Mouse (Mus musculus) cerebellum, adult 2 months (tissue): ENCODE measurements at regions not wholly inside any gene's neighbourhood (a gene's known extent, or its start where the extent isn't known, plus 50 kb on each side); places are given as distances from the start of the nearest gene placed in this dataset.

ENCODE experiments used
- DNase-seq, 2 experiments: peaks; one replicate each; pipeline ENCODE4 v3.0.0; 2021
- H3K27ac ChIP-seq: fragments of 200-500 bp; 2 replicates; pipeline ENCODE4 v1.5.1; 2012; ENCODE audit warnings: low read length, control low read depth, inconsistent platforms; ENCODE audit not compliant: insufficient read depth
- H3K27me3 ChIP-seq: fragments of 200-500 bp; 2 replicates; pipeline ENCODE4 v1.6.1; 2012; ENCODE audit warnings: inconsistent platforms, mild to moderate bottlenecking, low read length, moderate library complexity; ENCODE audit not compliant: control insufficient read depth, insufficient read depth
- H3K4me1 ChIP-seq: fragments of 200-500 bp; 2 replicates; pipeline ENCODE4 v1.6.1; 2011; ENCODE audit warnings: low read length; ENCODE audit not compliant: control insufficient read depth, insufficient read depth
- H3K4me3 ChIP-seq: fragments of 200-500 bp; replicated peaks from 2 replicates; pipeline ENCODE3; 2011; ENCODE audit warnings: mild to moderate bottlenecking, low read depth, low read length, control low read depth; ENCODE audit not compliant: insufficient read depth
- CTCF ChIP-seq: fragments of 200-500 bp; IDR thresholded peaks from 2 replicates; pipeline ENCODE4 v1.5.1; 2011; ENCODE audit warnings: low read depth, mild to moderate bottlenecking, control low read depth, low read length, moderate library complexity, borderline replicate concordance; ENCODE audit not compliant: insufficient read depth
- POLR2A ChIP-seq: fragments of 200-500 bp; IDR thresholded peaks from 2 replicates; pipeline ENCODE4 v1.6.1; 2011; ENCODE audit warnings: low read length, control low read depth, borderline replicate concordance; ENCODE audit not compliant: insufficient read depth
- WGBS: fragments of 180-500 bp; shearing (Covaris S2); methylation state at CpG from one replicate; pipeline ENCODE4 v1.1.7; 2018; 5-methylcytosine and 5-hydroxymethylcytosine counted together

GRCm38 (mm10) chr17:9841103-9841502 lies 171.6 kb upstream of the Pabpc6 start:
- no peak overlapping the region for H3K4me3 ChIP-seq
- H3K27ac ChIP-seq: no peak overlapping the region
- H3K27me3 ChIP-seq: no peaks in the 10 kb centered on the region; the same call in 1 of the 2 replicates
- H3K4me1 ChIP-seq: no peaks in the 10 kb centered on the region
- DNase-seq: no peak
- 76% methylated on average over 2 of the region's 2 CpGs for WGBS
- no peak for TF ChIP-seq CTCF

DNA sequence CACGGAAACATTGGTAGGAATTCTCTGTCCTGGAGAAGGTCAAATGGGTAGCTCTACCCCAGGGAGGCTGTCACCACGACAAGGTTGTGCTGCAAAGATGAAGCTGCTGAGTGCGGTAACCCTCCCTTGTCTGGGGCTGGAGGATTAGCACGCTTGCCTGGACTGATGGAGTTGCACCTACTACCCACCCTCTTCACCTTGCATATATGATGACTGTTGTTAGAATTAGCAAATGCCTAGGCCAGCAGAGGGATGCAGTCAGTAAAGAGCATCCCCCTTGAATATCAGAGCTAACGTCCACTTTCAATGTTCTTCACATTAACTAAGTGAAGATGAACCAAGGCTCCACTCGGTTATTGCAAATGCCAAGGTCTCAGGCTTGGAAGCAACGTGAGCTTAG lies 169.7 kb upstream of the Pabpc6 start:
- TF ChIP-seq CTCF: no peak
- no peak for TF ChIP-seq POLR2A
- DNase-seq: no peak
- no peak overlapping the region for H3K27ac ChIP-seq
- H3K4me1 ChIP-seq: no peaks in the 10 kb centered on the region
- no peaks in the 10 kb centered on the region; the same call in 1 of the 2 replicates for H3K27me3 ChIP-seq
- no peak overlapping the region for H3K4me3 ChIP-seq
- 86% methylated on average over 7 of the region's 7 CpGs for WGBS

- Histone ChIP-seq H3K4me3 (no peak overlapping the region), H3K27me3 (no peaks in the 10 kb centered on the region), H3K27ac (no peak overlapping the region), H3K4me1 (no peaks in the 10 kb centered on the region)
- 74% methylated on average over 7 of the region's 7 CpGs for WGBS
- TF ChIP-seq POLR2A: no peak
- TF ChIP-seq CTCF: no peak
- no peak for DNase-seq
These were observed 167.7 kb upstream of the Pabpc6 start for GRCm38 (mm10) chr17:9836995-9837842.

- Histone ChIP-seq H3K4me1 (no peaks in the 10 kb centered on the region), H3K27ac (no peak overlapping the region), H3K27me3 (no peaks in the 10 kb centered on the region), H3K4me3 (no peak overlapping the region)
- no peak for TF ChIP-seq CTCF
- TF ChIP-seq POLR2A: no peak
- no peak for DNase-seq
- 88% methylated on average over 5 of the region's 5 CpGs for WGBS
These were observed 160.4 kb upstream of the Pabpc6 start for GRCm38 (mm10) chr17:9829895-9830294.

- DNase-seq: no peak
- TF ChIP-seq POLR2A: no peak
- no peak for TF ChIP-seq CTCF
- Histone ChIP-seq H3K27ac (no peak overlapping the region), H3K27me3 (no peaks in the 10 kb centered on the region), H3K4me3 (no peak overlapping the region), H3K4me1 (no peaks in the 10 kb centered on the region)
- WGBS: 86% methylated on average over 4 of the region's 4 CpGs
These were observed 151.8 kb upstream of the Pabpc6 start for GRCm38 (mm10) chr17:9821358-9821757.

DNA sequence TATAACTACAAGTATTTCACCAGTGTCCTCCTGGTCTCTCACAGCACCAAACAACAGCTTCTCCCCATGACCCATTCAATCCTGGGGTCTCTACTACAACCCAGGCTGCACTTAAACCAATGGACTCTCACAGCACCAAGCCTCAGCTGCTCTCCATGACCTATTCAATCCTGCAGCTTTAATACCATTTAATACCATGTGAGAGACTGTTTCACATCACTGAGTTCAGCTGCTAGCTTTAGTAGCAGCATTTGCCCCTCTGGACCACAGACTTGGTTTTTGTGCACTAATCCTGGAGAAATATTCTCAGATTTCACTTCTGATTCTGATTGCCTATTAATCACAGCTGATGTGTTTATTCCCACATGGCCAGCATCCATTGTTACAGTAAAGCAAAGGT lies 147.5 kb upstream of the Pabpc6 start:
- H3K27ac ChIP-seq: no peak overlapping the region
- no peak overlapping the region for H3K4me3 ChIP-seq
- no peaks in the 10 kb centered on the region for H3K27me3 ChIP-seq
- TF ChIP-seq POLR2A (no peak), CTCF (no peak)
- DNase-seq: no peak
- no peaks in the 10 kb centered on the region for H3K4me1 ChIP-seq

DNA sequence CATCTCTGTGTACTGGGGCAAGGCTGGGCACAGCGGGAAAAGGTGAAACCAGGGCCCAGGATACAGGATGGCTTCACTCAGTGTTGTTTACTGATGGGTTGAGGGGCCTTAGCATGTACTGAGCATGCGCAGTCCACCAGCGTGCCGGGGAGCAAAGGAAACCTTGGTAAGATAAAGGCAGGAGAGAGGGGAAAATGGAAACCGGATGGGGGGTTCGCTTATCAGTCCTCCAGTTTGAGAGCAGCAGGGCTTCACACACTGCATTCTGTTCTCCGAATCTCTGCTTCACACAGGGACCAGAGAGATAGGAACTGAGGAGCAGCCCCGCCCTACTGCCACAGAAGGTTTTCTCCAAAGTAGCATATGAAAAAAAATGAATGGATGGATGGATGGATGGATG lies 127.6 kb upstream of the Pabpc6 start:
- no peak overlapping the region for H3K4me3 ChIP-seq
- no peaks in the 10 kb centered on the region; the same call in 1 of the 2 replicates for H3K27me3 ChIP-seq
- DNase-seq: no peak
- WGBS: 85% methylated on average over 8 of the region's 8 CpGs
- TF ChIP-seq POLR2A (no peak), CTCF (no peak)
- no peaks in the 10 kb centered on the region for H3K4me1 ChIP-seq
- no peak overlapping the region for H3K27ac ChIP-seq

GRCm38 (mm10) chr17:9796225-9796988 lies 126.9 kb upstream of the Pabpc6 start:
- no peak overlapping the region for H3K27ac ChIP-seq
- no peaks in the 10 kb centered on the region for H3K4me1 ChIP-seq
- DNase-seq: no peak
- no peaks in the 10 kb centered on the region; the same call in 1 of the 2 replicates for H3K27me3 ChIP-seq
- TF ChIP-seq CTCF (no peak), POLR2A (no peak)
- 28% methylated on average over 13 of the region's 13 CpGs for WGBS
- no peak overlapping the region for H3K4me3 ChIP-seq
